In the genomic region with DNA sequence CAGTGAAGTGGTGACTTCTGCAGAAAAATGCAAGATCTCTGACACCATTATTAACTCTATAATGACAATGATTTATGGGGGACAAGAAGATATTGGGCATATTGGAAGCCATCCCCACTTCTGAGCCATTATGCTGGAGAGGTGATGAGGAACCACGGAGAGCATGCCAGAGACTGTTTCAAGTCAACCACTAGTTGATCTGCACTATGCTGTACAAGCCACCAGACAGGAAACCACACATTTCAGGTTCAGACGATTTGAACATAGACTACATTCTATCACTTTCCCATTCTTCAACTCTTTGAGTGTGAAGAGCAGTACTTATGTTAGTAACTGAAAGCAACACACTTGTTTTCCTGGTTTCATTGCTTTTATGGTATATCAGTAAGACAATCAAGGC, we compare ENCODE assay signal across 16 mouse cellular contexts.
"Had no signal": no experiment of that assay in that cellular context is flagged by ENCODE, and none has a peak within 500 bp of the region (broad histone marks: within the 10 kb centered on the region; RNA-seq: fewer than 3 reads in every experiment).

No protein-coding gene starts in this region.

- H3K4me1 ChIP-seq: midbrain, embryonic 13.5 days; neural tube, embryonic 13.5 days; neural tube, embryonic 15.5 days; stomach, embryonic 15.5 days had no signal

- H3K4me3 ChIP-seq: megakaryocyte, embryonic 14.5 days; midbrain, embryonic 13.5 days; myocyte; neural tube, embryonic 13.5 days; neural tube, embryonic 15.5 days; stomach, embryonic 15.5 days had no signal

- ATAC-seq: midbrain, embryonic 13.5 days; midbrain, embryonic 16.5 days had no signal

- DNase-seq: lung, adult 18-20 months; lung, embryonic 14.5 days; lung, postnatal 10 days; lung, postnatal 4 days; right cerebral cortex, postnatal 14 days; thymus, adult 2 months; thymus, postnatal 25 days; thymus, postnatal 4 days had no signal

- H3K27ac ChIP-seq: midbrain, embryonic 13.5 days; neural tube, embryonic 13.5 days; neural tube, embryonic 15.5 days; stomach, embryonic 15.5 days; stomach, postnatal 0 days had no signal
